Mouse (Mus musculus) neural tube, embryonic 11.5 days (tissue): ENCODE measurements at regions not wholly inside any gene's neighbourhood (a gene's known extent, or its start where the extent isn't known, plus 50 kb on each side); places are given as distances from the start of the nearest gene placed in this dataset.

ENCODE experiments used
- ATAC-seq: fragments of 200-750 bp; cut with Nextera tagmentation; 2 replicates; pipeline ENCODE4 v1.8.0; 2017; ENCODE audit warnings: moderate number of reproducible peaks, mild to moderate bottlenecking, moderate TSS enrichment, moderate library complexity; ENCODE audit not compliant: insufficient read depth, low FRiP score, low TSS enrichment
- DNase-seq: peaks from one replicate; pipeline ENCODE4 v3.0.0-alpha.2; 2015; ENCODE audit warnings: low spot score
- H3K27ac ChIP-seq: fragments of 300-500 bp; sonication (generic); 2 replicates; pipeline ENCODE4 v1.5.1; 2014; ENCODE audit warnings: low read depth, mild to moderate bottlenecking, low read length
- H3K27me3 ChIP-seq: fragments of 300-500 bp; sonication (generic); 2 replicates; pipeline ENCODE4 v1.6.1; 2014; ENCODE audit warnings: mild to moderate bottlenecking, low read length, mixed read lengths; ENCODE audit not compliant: control insufficient read depth, insufficient read depth
- H3K36me3 ChIP-seq: fragments of 300-500 bp; sonication (generic); 2 replicates; pipeline ENCODE4 v1.6.1; 2014; ENCODE audit warnings: mild to moderate bottlenecking, low read length, moderate library complexity, mixed read lengths; ENCODE audit not compliant: control insufficient read depth, insufficient read depth
- H3K4me1 ChIP-seq: fragments of 300-500 bp; sonication (generic); 2 replicates; pipeline ENCODE4 v1.6.1; 2014; ENCODE audit warnings: low read length, mixed read lengths; ENCODE audit not compliant: control insufficient read depth, insufficient read depth
- H3K4me2 ChIP-seq: fragments of 300-500 bp; sonication (generic); 2 replicates; pipeline ENCODE4 v1.6.1; 2014; ENCODE audit warnings: low read depth, mild to moderate bottlenecking, moderate library complexity
- H3K4me3 ChIP-seq: fragments of 300-500 bp; sonication (generic); 2 replicates; pipeline ENCODE4 v1.5.1; 2014; ENCODE audit warnings: low read depth, low read length
- H3K9ac ChIP-seq: fragments of 300-500 bp; sonication (generic); 2 replicates; pipeline ENCODE4 v1.6.1; 2014; ENCODE audit warnings: mild to moderate bottlenecking, low read length
- H3K9me3 ChIP-seq: fragments of 300-500 bp; sonication (generic); 2 replicates; pipeline ENCODE4 v1.6.1; 2016; ENCODE audit warnings: low read length; ENCODE audit not compliant: control insufficient read depth
- WGBS: fragments of 180-500 bp; shearing (Covaris S2); extraction: QIAGEN DNeasy Blood & Tissue Kit; methylation state at CpG from one replicate; pipeline ENCODE4 v1.1.7; 2014; 5-methylcytosine and 5-hydroxymethylcytosine counted together

DNA sequence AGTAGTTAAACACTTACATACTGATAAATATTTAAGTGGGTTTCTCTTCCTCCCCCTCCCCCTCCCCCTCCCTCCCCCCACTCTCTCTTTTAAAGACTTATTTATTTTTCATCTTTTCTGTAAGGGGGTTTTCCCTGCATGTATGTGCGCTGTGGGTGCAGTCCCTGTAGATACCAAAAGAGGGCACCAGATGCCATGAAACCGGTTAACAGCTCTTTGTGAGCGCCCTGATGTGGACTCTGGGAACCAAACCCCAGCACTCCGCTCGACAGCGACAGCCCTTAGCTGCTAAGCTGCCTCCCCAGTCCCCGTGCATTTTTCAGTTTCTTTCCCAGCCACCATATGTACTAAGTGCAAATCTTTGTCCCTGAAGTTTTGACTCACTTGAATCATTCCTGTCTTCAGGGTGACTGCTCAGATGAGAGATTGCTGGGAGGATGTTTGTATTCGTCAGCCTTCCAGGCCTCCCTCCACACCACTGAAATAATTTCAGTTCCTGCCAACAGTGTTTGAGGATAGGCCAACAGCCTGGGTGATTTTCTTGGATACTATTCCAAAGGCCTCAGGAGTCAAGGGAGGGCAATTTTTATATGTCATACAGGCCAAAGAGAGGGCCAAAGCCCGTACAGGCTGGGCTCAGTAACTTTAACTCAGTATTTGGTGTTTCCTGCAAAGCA, 309.3 kb downstream of the Prdm2 start:
- DNase-seq: no peak
- ATAC-seq: no peak
- no peak overlapping the region for H3K4me2 ChIP-seq
- H3K36me3 ChIP-seq: no peaks in the 10 kb centered on the region
- whole genome bisulfite sequencing: 77% methylated on average over 9 of the region's 9 CpGs
- H3K27ac ChIP-seq: no peak overlapping the region
- no peak overlapping the region for H3K4me3 ChIP-seq
- no peak overlapping the region for H3K9ac ChIP-seq
- no peaks in the 10 kb centered on the region for H3K27me3 ChIP-seq
- no peaks in the 10 kb centered on the region for H3K4me1 ChIP-seq
- H3K9me3 ChIP-seq: no peaks in the 10 kb centered on the region

DNA sequence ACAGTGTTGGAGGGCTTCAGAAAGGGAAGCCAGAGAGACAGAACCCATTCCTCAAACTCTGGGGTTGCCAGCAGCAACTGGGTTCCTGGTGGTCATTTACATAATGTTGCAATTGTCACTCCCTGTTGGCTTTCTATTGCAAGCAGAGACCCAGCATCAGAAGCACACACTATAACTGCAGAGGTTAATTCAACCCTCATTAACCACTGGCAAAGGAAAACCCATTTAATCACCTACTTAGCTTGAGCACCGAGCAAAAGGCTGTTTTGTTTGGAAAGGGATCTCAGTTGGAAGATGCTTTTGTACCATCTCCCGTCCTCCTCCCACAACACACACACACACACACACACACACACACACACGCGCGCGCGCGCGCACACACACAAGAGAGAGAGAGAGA, 312.0 kb downstream of the Prdm2 start:
- Histone ChIP-seq H3K27me3 (no peaks in the 10 kb centered on the region), H3K9ac (no peak overlapping the region), H3K4me1 (no peaks in the 10 kb centered on the region), H3K9me3 (no peaks in the 10 kb centered on the region), H3K4me2 (no peak overlapping the region), H3K27ac (no peak overlapping the region), H3K4me3 (no peak overlapping the region), H3K36me3 (no peaks in the 10 kb centered on the region)
- no peak for DNase-seq
- WGBS: 49% methylated on average over 2 of the region's 9 CpGs
- ATAC-seq: no peak

DNA sequence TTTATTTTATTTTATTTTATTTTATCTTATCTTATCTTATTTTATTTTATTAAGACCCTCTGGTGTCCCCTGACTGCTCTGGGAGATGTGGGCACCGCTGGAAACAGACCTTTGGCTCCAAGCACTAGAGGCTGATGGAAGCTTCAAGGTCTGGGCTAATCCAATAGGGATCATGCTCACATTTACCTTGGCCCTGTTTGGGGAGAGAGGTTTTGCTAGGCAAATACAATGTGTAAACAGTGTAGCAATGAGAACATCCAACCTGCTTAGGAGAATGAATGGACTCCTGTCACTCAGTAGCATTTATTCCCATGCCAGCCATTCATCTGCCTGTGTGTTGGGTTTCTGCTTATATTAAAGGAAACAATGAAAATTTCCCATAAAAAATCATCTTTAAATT, 313.8 kb downstream of the Prdm2 start:
- WGBS: 83% methylated on average over 1 of the region's 1 CpGs
- no peak overlapping the region for H3K27ac ChIP-seq
- no peaks in the 10 kb centered on the region for H3K27me3 ChIP-seq
- ATAC-seq: no peak
- no peaks in the 10 kb centered on the region for H3K9me3 ChIP-seq
- H3K9ac ChIP-seq: no peak overlapping the region
- H3K4me2 ChIP-seq: no peak overlapping the region
- H3K4me3 ChIP-seq: no peak overlapping the region
- no peaks in the 10 kb centered on the region for H3K4me1 ChIP-seq
- H3K36me3 ChIP-seq: no peaks in the 10 kb centered on the region
- no peak for DNase-seq

DNA sequence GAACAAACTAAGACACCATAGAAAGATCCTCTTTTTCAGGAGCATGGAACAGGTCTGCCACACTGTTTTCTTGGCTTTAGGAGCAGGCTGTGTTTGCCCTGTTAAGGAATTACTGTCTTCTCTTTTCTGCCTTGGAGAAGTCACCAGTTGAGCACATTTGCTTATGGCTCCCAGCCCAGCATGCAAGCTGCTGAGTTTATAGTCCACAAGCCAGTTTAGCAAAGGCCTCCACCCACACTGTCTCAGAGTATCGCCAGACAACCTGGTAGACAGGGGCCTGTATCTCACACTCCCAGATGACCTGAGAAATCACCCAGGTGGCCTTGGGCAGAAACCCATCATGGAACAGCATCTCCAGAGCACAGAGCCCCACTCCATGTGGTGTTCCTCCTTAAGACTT, 322.1 kb downstream of the Prdm2 start:
- Histone ChIP-seq H3K9me3 (no peaks in the 10 kb centered on the region), H3K4me2 (no peak overlapping the region), H3K27me3 (no peaks in the 10 kb centered on the region), H3K4me3 (no peak overlapping the region), H3K36me3 (no peaks in the 10 kb centered on the region), H3K9ac (no peak overlapping the region), H3K27ac (no peak overlapping the region), H3K4me1 (no peaks in the 10 kb centered on the region)
- DNase-seq: no peak
- ATAC-seq: no peak
- 96% methylated on average over 1 of the region's 1 CpGs for WGBS

DNA sequence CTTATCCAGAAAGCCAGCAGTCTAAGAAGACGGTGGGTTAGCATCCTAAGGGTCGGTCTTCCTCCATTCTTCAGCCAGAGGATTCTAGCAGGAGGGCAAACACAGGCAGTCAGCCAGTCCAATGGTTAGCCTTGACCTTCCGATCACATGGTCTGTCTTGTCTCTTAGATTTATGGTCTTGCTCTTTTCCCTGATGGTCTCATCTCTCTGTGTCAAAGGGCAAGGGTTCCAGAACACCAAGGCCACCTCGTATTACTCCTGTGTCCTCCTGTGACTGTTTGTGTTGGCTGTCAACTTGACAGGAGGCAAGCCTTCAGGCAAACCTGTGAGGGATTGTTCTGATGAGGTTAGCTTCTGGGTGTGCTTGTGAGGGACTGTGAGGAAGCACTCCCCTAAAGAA, 323.9 kb downstream of the Prdm2 start:
- Histone ChIP-seq H3K27ac (no peak overlapping the region), H3K9me3 (no peaks in the 10 kb centered on the region), H3K27me3 (no peaks in the 10 kb centered on the region), H3K36me3 (no peaks in the 10 kb centered on the region), H3K9ac (no peak overlapping the region), H3K4me2 (no peak overlapping the region), H3K4me3 (no peak overlapping the region), H3K4me1 (no peaks in the 10 kb centered on the region)
- no peak for DNase-seq
- 69% methylated on average over 4 of the region's 4 CpGs for WGBS
- no peak for ATAC-seq

DNA sequence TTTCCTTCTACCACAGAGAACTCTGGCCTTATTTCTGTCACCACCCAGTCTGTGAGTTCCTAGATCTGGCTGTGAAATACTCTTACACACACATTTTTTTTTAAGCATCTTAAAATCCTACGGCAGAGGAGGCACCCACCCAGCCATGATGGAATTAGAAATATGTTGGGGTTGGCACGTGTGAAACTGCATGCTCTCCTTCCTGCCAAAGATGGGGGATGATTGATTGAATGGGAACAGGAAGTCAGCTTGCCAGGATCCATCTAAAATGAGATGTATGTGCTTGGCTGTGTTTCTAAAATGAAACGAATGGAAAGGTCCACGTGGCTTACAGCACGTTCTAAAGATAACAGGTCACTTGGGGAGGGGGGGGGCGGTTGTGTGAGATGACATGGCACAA, 324.9 kb downstream of the Prdm2 start:
- WGBS: 60% methylated on average over 6 of the region's 6 CpGs

DNA sequence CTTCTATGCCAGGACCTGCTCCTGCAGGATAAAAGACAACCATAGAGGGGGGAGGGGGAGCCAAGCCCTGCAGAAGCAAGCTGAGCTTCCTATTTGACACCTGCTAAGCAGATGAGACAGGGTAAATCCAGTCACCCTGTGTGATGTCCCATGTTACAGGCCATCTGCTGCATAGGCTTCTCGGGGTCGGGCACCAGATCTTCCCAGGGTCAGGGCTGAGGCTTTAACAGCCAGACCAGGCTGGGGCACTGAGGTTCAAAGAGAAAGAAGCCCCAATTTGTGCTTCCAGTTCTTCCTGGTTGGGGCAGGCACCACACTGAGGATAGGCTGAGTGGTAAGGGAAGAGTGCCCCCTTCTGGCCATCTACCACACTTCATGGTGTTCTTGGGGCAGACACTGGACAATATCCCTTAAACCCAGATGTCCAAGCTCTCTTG, 332.5 kb downstream of the Prdm2 start:
- H3K4me1 ChIP-seq: no peaks in the 10 kb centered on the region
- ATAC-seq (peak; percentile 71; the same call in 1 of the 2 replicates), DNase-seq (peak; percentile 80)
- no peak overlapping the region for H3K4me2 ChIP-seq
- H3K27ac ChIP-seq: no peak overlapping the region
- H3K4me3 ChIP-seq: no peak overlapping the region
- no peaks in the 10 kb centered on the region for H3K36me3 ChIP-seq
- H3K27me3 ChIP-seq: no peaks in the 10 kb centered on the region
- 6% methylated on average over 2 of the region's 2 CpGs for WGBS
- H3K9ac ChIP-seq: no peak overlapping the region
- no peaks in the 10 kb centered on the region for H3K9me3 ChIP-seq

More for the DNA sequence above, 324.9 kb downstream of the Prdm2 start:
- H3K4me1 ChIP-seq: no peaks in the 10 kb centered on the region
- no peaks in the 10 kb centered on the region for H3K36me3 ChIP-seq
- no peak overlapping the region for H3K4me3 ChIP-seq
- H3K27me3 ChIP-seq: no peaks in the 10 kb centered on the region
- H3K4me2 ChIP-seq: no peak overlapping the region
- no peak for DNase-seq
- no peak overlapping the region for H3K27ac ChIP-seq
- ATAC-seq: no peak
- no peak overlapping the region for H3K9ac ChIP-seq
- H3K9me3 ChIP-seq: no peaks in the 10 kb centered on the region

DNA sequence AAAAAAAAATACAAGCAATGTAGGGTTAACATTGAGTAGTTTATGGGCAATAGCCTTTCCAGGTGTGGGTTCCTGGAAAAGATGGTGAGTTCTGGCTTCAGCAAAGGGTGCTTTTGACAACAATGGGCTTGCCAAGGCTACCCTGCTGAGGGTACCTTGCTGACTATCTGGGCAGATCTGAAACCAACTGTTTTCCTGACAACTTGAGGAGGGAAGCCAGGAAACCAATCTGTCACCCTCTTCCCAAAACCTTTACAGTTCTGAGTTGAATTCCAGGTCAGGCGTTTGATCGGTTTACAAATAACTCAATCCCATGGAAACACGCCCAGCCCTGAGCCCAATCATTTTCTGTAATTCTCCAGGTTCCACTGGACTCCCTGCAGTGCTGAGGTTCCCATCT, 336.6 kb downstream of the Prdm2 start:
- ATAC-seq: no peak
- Histone ChIP-seq H3K9me3 (no peaks in the 10 kb centered on the region), H3K4me3 (no peak overlapping the region), H3K36me3 (no peaks in the 10 kb centered on the region), H3K4me1 (no peaks in the 10 kb centered on the region; the same call in 1 of the 2 replicates), H3K9ac (no peak overlapping the region), H3K27me3 (no peaks in the 10 kb centered on the region), H3K27ac (no peak overlapping the region), H3K4me2 (no peak overlapping the region)
- WGBS: 86% methylated on average over 3 of the region's 3 CpGs
- DNase-seq: no peak

DNA sequence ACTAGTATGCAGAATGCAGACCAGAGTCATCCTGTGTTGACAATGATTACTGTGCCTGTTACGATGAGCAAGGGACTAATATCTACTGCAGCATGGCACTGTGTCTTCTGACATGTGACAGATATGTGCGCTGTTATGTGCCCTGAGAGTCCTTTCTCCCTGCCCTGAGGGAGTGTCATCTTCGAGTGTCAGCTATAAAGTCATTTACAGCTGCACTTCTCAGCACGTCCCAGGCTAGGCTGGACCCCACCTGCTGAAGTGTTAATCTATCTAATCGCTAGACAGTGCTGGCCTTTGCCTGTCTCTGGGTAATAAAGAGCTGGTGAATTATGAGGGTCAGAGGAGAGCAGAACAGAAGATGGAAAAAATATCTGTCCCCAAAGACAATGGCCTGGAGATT, 337.7 kb downstream of the Prdm2 start:
- Histone ChIP-seq H3K27ac (no peak overlapping the region), H3K27me3 (no peaks in the 10 kb centered on the region), H3K9ac (no peak overlapping the region), H3K4me3 (no peak overlapping the region), H3K4me1 (no peaks in the 10 kb centered on the region; the same call in 1 of the 2 replicates), H3K36me3 (no peaks in the 10 kb centered on the region), H3K4me2 (no peak overlapping the region), H3K9me3 (no peaks in the 10 kb centered on the region)
- DNase-seq (peak; percentile 43), ATAC-seq (peak; percentile 85)
- 32% methylated on average over 5 of the region's 5 CpGs for WGBS
